Mouse (Mus musculus) liver, embryonic 11.5 days (tissue): ENCODE data around the gene Anapc15. TPM values are rescaled to one million over a fixed set of nuclear protein-coding genes. Genes with fewer than 3 reads are reported as not detected.

Experiments
- ATAC-seq: fragments of 200-750 bp; cut with Nextera tagmentation; replicated peaks from 2 replicates; pipeline ENCODE4 v1.8.0; 2017; ENCODE audit warnings: moderate number of reproducible peaks, mild to moderate bottlenecking, moderate TSS enrichment, moderate library complexity; ENCODE audit not compliant: low FRiP score
- DNase-seq: peaks from one replicate; pipeline ENCODE4 v3.0.0-alpha.2; 2017; ENCODE audit warnings: low spot score
- H3K27ac ChIP-seq: fragments of 300-500 bp; sonication (generic); 2 replicates; pipeline ENCODE4 v1.5.1; 2014; ENCODE audit warnings: mild to moderate bottlenecking, low read depth, low read length, control low read depth
- H3K27me3 ChIP-seq: fragments of 300-500 bp; sonication (generic); replicated peaks from 2 replicates; pipeline ENCODE4 v1.6.1; 2014; ENCODE audit warnings: low read length, mixed read lengths; ENCODE audit not compliant: control insufficient read depth, insufficient read depth
- H3K36me3 ChIP-seq: fragments of 300-500 bp; sonication (generic); 2 replicates; pipeline ENCODE4 v1.6.1; 2014; ENCODE audit warnings: mild to moderate bottlenecking, low read length, moderate library complexity, mixed read lengths; ENCODE audit not compliant: control insufficient read depth, insufficient read depth
- H3K4me1 ChIP-seq: fragments of 300-500 bp; sonication (generic); replicated peaks from 2 replicates; pipeline ENCODE4 v1.6.1; 2014; ENCODE audit warnings: low read length, mixed read lengths; ENCODE audit not compliant: control insufficient read depth, insufficient read depth
- H3K4me2 ChIP-seq: fragments of 300-500 bp; sonication (generic); 2 replicates; pipeline ENCODE4 v1.6.1; 2014; ENCODE audit warnings: mild to moderate bottlenecking, control low read depth, moderate library complexity
- H3K4me3 ChIP-seq: fragments of 300-500 bp; sonication (generic); 2 replicates; pipeline ENCODE4 v1.5.1; 2014; ENCODE audit warnings: low read depth, low read length, control low read depth
- H3K9ac ChIP-seq: fragments of 300-500 bp; sonication (generic); 2 replicates; pipeline ENCODE4 v1.6.1; 2014; ENCODE audit warnings: low read depth, low read length, control low read depth
- H3K9me3 ChIP-seq: fragments of 300-500 bp; sonication (generic); 2 replicates; pipeline ENCODE4 v1.6.1; 2016; ENCODE audit warnings: low read length, inconsistent platforms, mixed read lengths; ENCODE audit not compliant: control insufficient read depth
- WGBS: fragments of 180-500 bp; shearing (Covaris S2); extraction: QIAGEN DNeasy Blood & Tissue Kit; methylation state at CpG from one replicate; pipeline ENCODE4 v1.1.7; 2014; 5-methylcytosine and 5-hydroxymethylcytosine counted together
- polyA plus RNA-seq: library from polyadenylated mRNA; unstranded; fragments of >200 nt; fragmentation: Nextera tagmentation; extraction: Ambion mirVana; gene quantifications from 2 replicates; pipeline ENCODE4 v1.2.1, GENCODE M21; 2014

Gene Anapc15
- 94.7 and 96.2 TPM in 2 replicates for polyA plus RNA-seq

- no peak within 1 kb of the TSS for H3K27ac ChIP-seq
- no peaks in the 10 kb centered on the region for H3K36me3 ChIP-seq
- no peak within 1 kb of the TSS for H3K4me3 ChIP-seq
- DNase-seq (no peak), ATAC-seq (no peak)
- H3K27me3 ChIP-seq, result no peaks in the 10 kb centered on the region
- H3K9me3 ChIP-seq, result no peaks in the 10 kb centered on the region
- no peak within 1 kb of the TSS for H3K9ac ChIP-seq
- H3K4me1 ChIP-seq, result no peaks in the 10 kb centered on the region
- 61% methylated on average over 3 of the region's 3 CpGs for WGBS
- H3K4me2 ChIP-seq, result no peak within 1 kb of the TSS
Measured at GRCm38 (mm10) chr7:101863415-101863814, at the start of gene Anapc15. TSS of gene Anapc15 (plus strand) at chr7:101863715.

- H3K9ac ChIP-seq, result no peak within 1 kb of the TSS
- H3K4me1 ChIP-seq, result peaks cover 3% of the 10 kb centered on the region
- H3K27me3 ChIP-seq, result peaks cover 69% of the 10 kb centered on the region
- H3K9me3 ChIP-seq, result no peaks in the 10 kb centered on the region
- peak within 1 kb of the TSS; percentile 55 for H3K4me2 ChIP-seq
- ATAC-seq (no peak), DNase-seq (no peak)
- H3K27ac ChIP-seq, result no peak within 1 kb of the TSS
- no peaks in the 10 kb centered on the region for H3K36me3 ChIP-seq
- 2% methylated on average over 41 of the region's 45 CpGs for WGBS
- peak within 1 kb of the TSS; percentile 30 for H3K4me3 ChIP-seq
Measured at GRCm38 (mm10) chr7:101817861-101818401, 45.6 kb upstream of the Anapc15 start, which contains the start of gene Phox2a. TSS of gene Phox2a (plus strand) at chr7:101818313.

GRCm38 (mm10) chr7:101820295-101821030 is 43.1 kb upstream of the Anapc15 start:
- no peaks in the 10 kb centered on the region for H3K9me3 ChIP-seq
- no peak overlapping the region for H3K9ac ChIP-seq
- ATAC-seq (no peak), DNase-seq (no peak)
- no peak overlapping the region for H3K27ac ChIP-seq
- peaks cover 12% of the 10 kb centered on the region for H3K36me3 ChIP-seq
- peaks cover 3% of the 10 kb centered on the region for H3K4me1 ChIP-seq
- WGBS, result 3% methylated on average over 35 of the region's 35 CpGs
- peak overlapping the region; percentile 18 for H3K4me3 ChIP-seq
- H3K27me3 ChIP-seq, result peaks cover 79% of the 10 kb centered on the region
- H3K4me2 ChIP-seq, result peak overlapping the region; percentile 81

GRCm38 (mm10) chr7:101821571-101822501 is 41.7 kb upstream of the Anapc15 start:
- Histone ChIP-seq H3K4me3 (peak overlapping the region; percentile 51), H3K27ac (no peak overlapping the region; the same call in 1 of the 2 replicates), H3K4me2 (peak overlapping the region; percentile 81), H3K27me3 (peaks cover 73% of the 10 kb centered on the region), H3K9me3 (no peaks in the 10 kb centered on the region), H3K4me1 (peaks cover 3% of the 10 kb centered on the region), H3K9ac (peak overlapping the region; percentile 39), H3K36me3 (peaks cover 18% of the 10 kb centered on the region)
- ATAC-seq (peak; percentile 61), DNase-seq (peak; percentile 69)
- under 1% methylated on average over 71 of the region's 71 CpGs for WGBS

GRCm38 (mm10) chr7:101822836-101823757 is 40.4 kb upstream of the Anapc15 start:
- no peak; the same call in 1 of the 2 replicates for ATAC-seq
- no peak overlapping the region for H3K4me2 ChIP-seq
- no peak for DNase-seq
- no peak overlapping the region for H3K9ac ChIP-seq
- WGBS, result 46% methylated on average over 32 of the region's 32 CpGs
- H3K4me3 ChIP-seq, result no peak overlapping the region
- H3K27ac ChIP-seq, result no peak overlapping the region
- no peaks in the 10 kb centered on the region for H3K9me3 ChIP-seq
- peaks cover 26% of the 10 kb centered on the region for H3K36me3 ChIP-seq
- peaks cover 3% of the 10 kb centered on the region for H3K4me1 ChIP-seq
- H3K27me3 ChIP-seq, result peaks cover 61% of the 10 kb centered on the region

- Histone ChIP-seq H3K27me3 (peaks cover 52% of the 10 kb centered on the region), H3K4me1 (peaks cover 3% of the 10 kb centered on the region), H3K27ac (no peak overlapping the region), H3K4me3 (no peak overlapping the region), H3K36me3 (peaks cover 29% of the 10 kb centered on the region), H3K9ac (no peak overlapping the region), H3K4me2 (no peak overlapping the region), H3K9me3 (no peaks in the 10 kb centered on the region)
- DNase-seq (no peak), ATAC-seq (no peak)
- WGBS, result 82% methylated on average over 18 of the region's 18 CpGs
Measured at GRCm38 (mm10) chr7:101823758-101824630, 39.5 kb upstream of the Anapc15 start.

- Histone ChIP-seq H3K36me3 (peaks cover 45% of the 10 kb centered on the region), H3K9ac (no peak overlapping the region), H3K4me3 (no peak overlapping the region), H3K27me3 (no peaks in the 10 kb centered on the region), H3K4me2 (no peak overlapping the region), H3K27ac (no peak overlapping the region), H3K4me1 (peaks cover 3% of the 10 kb centered on the region; the same call in 1 of the 2 replicates), H3K9me3 (no peaks in the 10 kb centered on the region)
- DNase-seq (no peak), ATAC-seq (no peak)
- WGBS, result 89% methylated on average over 3 of the region's 3 CpGs
Measured at GRCm38 (mm10) chr7:101830373-101830772, 33.1 kb upstream of the Anapc15 start.
